Mouse (Mus musculus) CH12.LX (cell line): ENCODE data around the gene Asxl1.

Experiments used
- BHLHE40 ChIP-seq: IDR thresholded peaks from 2 replicates; pipeline ENCODE4 v1.6.1; 2011; ENCODE audit warnings: mild to moderate bottlenecking, low read depth, low read length, improper control_type of control experiment
- CHD1 ChIP-seq: IDR thresholded peaks from 2 replicates; pipeline ENCODE4 v1.6.1; 2012; ENCODE audit warnings: low read depth, low read length, improper control_type of control experiment, inconsistent platforms
- CTCF ChIP-seq, 2 experiments: IDR thresholded peaks in 1 of 2; conservative IDR thresholded peaks in 1 of 2; 2 replicates each; pipeline ENCODE4 v1.5.1; 2011 to 2012; ENCODE audit warnings: low read depth in 2 of 2, low read length in 2 of 2, improper control_type of control experiment in 1 of 2, inconsistent platforms in 1 of 2, mild to moderate bottlenecking in 1 of 2, moderate library complexity in 1 of 2
- EP300 ChIP-seq: IDR thresholded peaks from 2 replicates; pipeline ENCODE4 v1.6.1; 2011; ENCODE audit warnings: low read length, improper control_type of control experiment
- JUND ChIP-seq: conservative IDR thresholded peaks from 2 replicates; pipeline ENCODE4 v1.6.1; 2011; ENCODE audit warnings: low read depth, low read length, improper control_type of control experiment
- MAFK ChIP-seq: IDR thresholded peaks from 2 replicates; pipeline ENCODE4 v1.6.1; 2011; ENCODE audit warnings: low read length, improper control_type of control experiment; ENCODE audit not compliant: insufficient replicate concordance
- MAX ChIP-seq: IDR thresholded peaks from 2 replicates; pipeline ENCODE4 v1.6.1; 2011; ENCODE audit warnings: low read length, improper control_type of control experiment
- PAX5 ChIP-seq: IDR thresholded peaks from 2 replicates; pipeline ENCODE4 v1.6.1; 2012; ENCODE audit warnings: low read length, inconsistent platforms, mixed read lengths
- POLR2A ChIP-seq: IDR thresholded peaks from 2 replicates; pipeline ENCODE4 v1.6.1; 2011; ENCODE audit warnings: low read depth, mild to moderate bottlenecking, improper control_type of control experiment, low read length
- TBP ChIP-seq: conservative IDR thresholded peaks from 2 replicates; pipeline ENCODE4 v1.6.1; 2011; ENCODE audit warnings: low read depth, low read length, improper control_type of control experiment
- ZC3H11A ChIP-seq: IDR thresholded peaks from 2 replicates; pipeline ENCODE4 v1.6.1; 2012; ENCODE audit warnings: low read depth, mild to moderate bottlenecking, inconsistent platforms, low read length, improper control_type of control experiment
- ZKSCAN1 ChIP-seq: IDR thresholded peaks from 2 replicates; pipeline ENCODE4 v1.6.1; 2012; ENCODE audit warnings: low read depth, inconsistent platforms, low read length, improper control_type of control experiment, borderline replicate concordance

DNA sequence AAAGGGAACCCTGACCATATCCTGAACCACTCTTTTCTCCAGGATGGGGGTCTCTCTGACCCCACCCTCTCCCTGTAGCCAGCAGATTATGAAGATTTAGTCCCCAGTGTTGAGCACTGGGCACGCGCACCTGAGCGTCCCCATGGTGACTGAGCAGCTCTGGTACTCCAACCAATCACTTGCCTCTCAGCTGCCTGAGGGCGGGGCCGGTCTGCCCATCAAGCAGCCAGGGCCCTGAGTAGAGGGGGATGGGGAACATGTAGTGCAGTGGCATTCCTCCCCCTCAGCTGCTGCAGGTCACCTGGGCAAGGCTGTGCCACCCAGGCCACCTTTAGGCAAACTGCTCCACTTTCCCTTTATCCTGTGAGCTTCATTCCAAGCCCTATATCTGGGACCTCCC, 76.4 kb downstream of the Asxl1 start:
- TF ChIP-seq CTCF (conservative IDR thresholded peaks at IDR 0.05 in 1 of 2, IDR thresholded peaks at IDR 0.05 in 1 of 2; ENCODE audit: low read depth in 2 of 2, low read length in 2 of 2) (no peak), POLR2A (no peak), TBP (no peak), MAX (no peak), ZC3H11A (no peak), MAFK (no peak), BHLHE40 (no peak), EP300 (no peak), JUND (no peak), CHD1 (no peak), PAX5 (no peak), ZKSCAN1 (no peak)
